Mouse (Mus musculus) embryo, embryonic 11 days (tissue): ENCODE results near the gene Gnptg.

Experiments used
- DNase-seq: peaks from one replicate; pipeline ENCODE4 v3.0.0-alpha.2; 2015

The Gnptg gene

GRCm38 (mm10) chr17:25188150-25189031 lies 51.5 kb downstream of the Gnptg start, which contains the start of gene Unkl:
Unkl (plus strand) TSS chr17:25188397.
- DNase-seq: peak; percentile 81

- DNase-seq: no peak
Observed at GRCm38 (mm10) chr17:25187784-25188149, 52.2 kb downstream of the Gnptg start.

- no peak for DNase-seq
Observed at GRCm38 (mm10) chr17:25184961-25185360, 55.0 kb downstream of the Gnptg start.

- peak; percentile 99 for DNase-seq
Observed at GRCm38 (mm10) chr17:25184129-25184691, 55.7 kb downstream of the Gnptg start, which contains the start of gene BC003965. BC003965 (plus strand) TSS chr17:25184554.
